Mouse (Mus musculus): ENCODE results near the gene Ikbke.

DNA sequence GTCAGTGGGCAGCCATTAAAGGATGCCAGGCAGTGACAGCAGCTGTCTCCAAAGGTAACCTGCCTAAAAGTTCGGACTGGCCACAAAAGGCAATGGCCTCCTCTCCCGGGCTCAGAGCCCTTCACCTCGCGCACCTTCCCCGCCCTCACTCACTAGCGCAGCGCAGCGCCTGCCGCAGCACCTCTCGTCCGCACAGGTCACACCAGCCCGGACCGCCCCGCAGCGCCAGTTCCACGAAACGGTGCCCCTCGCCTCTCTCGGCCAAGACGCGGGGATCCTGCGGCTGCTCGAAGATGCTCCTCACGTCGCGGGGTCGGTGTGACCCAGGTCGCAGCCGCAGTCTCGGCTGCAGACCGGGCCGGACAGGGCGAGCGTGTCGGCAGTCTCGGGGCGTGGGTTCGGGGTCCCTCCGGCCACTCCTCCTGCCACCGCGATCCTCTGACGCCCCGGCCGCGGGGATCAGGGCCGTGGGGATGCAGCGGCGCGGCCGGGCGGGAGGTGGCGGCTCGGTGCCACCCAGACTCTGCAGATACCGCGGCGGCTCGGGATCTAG is 34.8 kb downstream of the Ikbke start:
- TF ChIP-seq ZNF384 (IDR thresholded peaks at IDR 0.05; ENCODE audit: low read depth, low read length), result no peak
- TF ChIP-seq HCFC1 (IDR thresholded peaks at IDR 0.05; ENCODE audit: borderline replicate concordance, insufficient read depth, low read length), result no peak
- TF ChIP-seq ZC3H11A (IDR thresholded peaks at IDR 0.05; ENCODE audit: borderline replicate concordance, low read depth, low read length), result no peak
- TF ChIP-seq CHD2 (IDR thresholded peaks at IDR 0.05; ENCODE audit: low read depth, low read length), result no peak
